15 mouse cellular contexts compared by ENCODE assay signal in the genomic region with DNA sequence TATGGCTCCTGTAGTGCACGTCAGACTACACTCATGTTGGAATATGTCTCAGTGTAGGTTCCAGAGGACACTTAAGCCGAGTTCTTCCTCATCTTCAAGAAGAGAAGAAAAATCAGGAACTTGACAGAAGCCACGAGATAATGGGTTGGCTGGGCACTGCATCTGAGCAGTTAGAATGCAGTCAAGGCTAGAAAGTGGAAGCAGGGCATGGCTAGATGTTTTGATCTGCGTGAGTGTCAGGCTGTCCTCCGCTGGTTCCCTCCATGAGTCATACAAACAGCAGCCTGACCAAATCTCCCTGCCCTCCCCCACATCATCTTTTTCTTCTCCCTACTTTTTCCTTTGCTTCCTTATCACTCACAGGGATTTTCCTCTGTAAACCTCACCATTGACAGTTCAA. TPM values are rescaled to one million over a fixed set of nuclear protein-coding genes. Genes with fewer than 3 reads are reported as not detected.
A peak's percentile ranks its signal among the peaks of the same experiment; 100 is the strongest.
DNase-seq lines count a peak whose midpoint lies in the region; ATAC-seq and TF ChIP-seq lines count a peak whose summit lies in the region.
"Had no signal": no experiment of that assay in that cellular context is flagged by ENCODE, and none has a peak within 500 bp of the region (broad histone marks: within the 10 kb centered on the region; RNA-seq: fewer than 3 reads in every experiment).

A gene (minus strand): TSS at position 195 of the 400 bp plus-strand sequence.

- DNase-seq in 416B (ENCODE audit: low read depth) = peak; percentile 80
- DNase-seq in MEL (ENCODE audit: low read depth, low spot score) = peak; percentile 82
- no peak for DNase-seq in cerebellum, postnatal 10 days
- DNase-seq: cerebellum, adult 8-10 months; kidney, adult 9 months; thymus, postnatal 4 days had no signal

- no peak for TF ChIP-seq RAD21 in MEL (IDR thresholded peaks at IDR 0.05; ENCODE audit: low read depth, low read length)

- peaks cover 11 to 14% of the 10 kb centered on the region in 2 experiments; a peak in 3 of 4 replicates for H3K4me1 ChIP-seq in MEL (ENCODE audit: control insufficient read depth in 1 of 2, insufficient read depth in 2 of 2, low read length in 2 of 2)
- no peaks in the 10 kb centered on the region for H3K4me1 ChIP-seq in forebrain, embryonic 13.5 days
- H3K4me1 ChIP-seq: embryonic facial prominence, embryonic 13.5 days; hindbrain, embryonic 12.5 days had no signal

- no peak within 1 kb of the TSS for H3K9ac ChIP-seq in MEL (ENCODE audit: control insufficient read depth, low read depth, low read length, poor library complexity, severe bottlenecking)
- H3K9ac ChIP-seq in forebrain, embryonic 13.5 days = no peak within 1 kb of the TSS
- H3K9ac ChIP-seq: embryonic facial prominence, embryonic 13.5 days; hindbrain, embryonic 12.5 days; limb, embryonic 13.5 days had no signal

- TF ChIP-seq POLR2A in MEL (IDR thresholded peaks at IDR 0.05; ENCODE audit: control insufficient read depth in 1 of 2, insufficient read depth in 1 of 2, low read depth in 1 of 2, low read length in 2 of 2, poor library complexity in 1 of 2) = no peak

- no peak within 1 kb of the TSS for H3K4me3 ChIP-seq in MEL (ENCODE audit: control insufficient read depth in 1 of 2, insufficient read depth in 1 of 2, low read depth in 2 of 2, low read length in 2 of 2)
- H3K4me3 ChIP-seq in forebrain, embryonic 13.5 days = no peak within 1 kb of the TSS
- H3K4me3 ChIP-seq: embryonic facial prominence, embryonic 13.5 days; hindbrain, embryonic 12.5 days; limb, embryonic 13.5 days had no signal

- no peak within 1 kb of the TSS for H3K4me2 ChIP-seq in forebrain, embryonic 13.5 days
- H3K4me2 ChIP-seq: embryonic facial prominence, embryonic 13.5 days; hindbrain, embryonic 12.5 days; limb, embryonic 13.5 days had no signal

- TF ChIP-seq EP300 in MEL (IDR thresholded peaks at IDR 0.05; ENCODE audit: low read depth in 1 of 2, low read length in 2 of 2) = peak in 1 of 2 experiments; percentile 63; a peak in 1 of 4 replicates

- TF ChIP-seq CTCF in MEL (IDR thresholded peaks at IDR 0.05 in 2 of 3, conservative IDR thresholded peaks at IDR 0.05 in 1 of 3; ENCODE audit: control insufficient read depth in 1 of 3, insufficient read depth in 1 of 3, low read depth in 2 of 3, low read length in 3 of 3, poor library complexity in 1 of 3, severe bottlenecking in 1 of 3) = no peak

- no peaks in the 10 kb centered on the region for H3K27me3 ChIP-seq in MEL (ENCODE audit: control insufficient read depth in 1 of 2, insufficient read depth in 2 of 2, low read length in 2 of 2)
- H3K27me3 ChIP-seq in forebrain, embryonic 13.5 days = no peaks in the 10 kb centered on the region
- H3K27me3 ChIP-seq: embryonic facial prominence, embryonic 13.5 days; hindbrain, embryonic 12.5 days; limb, embryonic 13.5 days had no signal

- H3K27ac ChIP-seq in MEL (ENCODE audit: control insufficient read depth, low read depth, low read length) = no peak within 1 kb of the TSS
- no peak within 1 kb of the TSS for H3K27ac ChIP-seq in forebrain, embryonic 13.5 days
- H3K27ac ChIP-seq: embryonic facial prominence, embryonic 13.5 days; hindbrain, embryonic 12.5 days; limb, embryonic 13.5 days had no signal

- H3K79me2 ChIP-seq in MEL (ENCODE audit: control insufficient read depth, insufficient read depth, low read length, poor library complexity) = no peaks in the 10 kb centered on the region

- H3K36me3 ChIP-seq in MEL (ENCODE audit: control insufficient read depth in 1 of 2, insufficient read depth in 2 of 2, low read length in 2 of 2) = peaks cover 0 to 28% of the 10 kb centered on the region in 2 experiments; a peak in 2 of 4 replicates
- H3K36me3 ChIP-seq in forebrain, embryonic 13.5 days (ENCODE audit: poor library complexity, severe bottlenecking) = no peaks in the 10 kb centered on the region
- H3K36me3 ChIP-seq: embryonic facial prominence, embryonic 13.5 days; G1E; hindbrain, embryonic 12.5 days; limb, embryonic 13.5 days had no signal

- ATAC-seq in common myeloid progenitor, adult 5-6 weeks (replicated peaks; ENCODE audit: low read depth, poor library complexity, severe bottlenecking) = peak; percentile 77
- peak; percentile 86 for ATAC-seq in megakaryocyte, adult 5-6 weeks (ENCODE audit: poor library complexity, severe bottlenecking)
- no peak for ATAC-seq in CD4-positive, CD25-positive, alpha-beta regulatory T cell, adult 4 months
- no peak for ATAC-seq in forebrain, embryonic 13.5 days
- ATAC-seq: midbrain, embryonic 16.5 days had no signal

- WGBS in forebrain, embryonic 13.5 days = 82% methylated on average over 5 of the region's 5 CpGs

- no peaks in the 10 kb centered on the region for H3K9me3 ChIP-seq in MEL (replicated peaks; ENCODE audit: insufficient read depth, low read length)
- H3K9me3 ChIP-seq in forebrain, embryonic 13.5 days (replicated peaks) = no peaks in the 10 kb centered on the region
- H3K9me3 ChIP-seq: embryonic facial prominence, embryonic 13.5 days; G1E; hindbrain, embryonic 12.5 days; limb, embryonic 13.5 days had no signal

TF ChIP-seq in MEL, 35 proteins besides CTCF, POLR2A, EP300 and RAD21:
- no peak for TF ChIP-seq ZMIZ1 (IDR thresholded peaks at IDR 0.05; ENCODE audit: low read depth, low read length)
- no peak for TF ChIP-seq GABPA (IDR thresholded peaks at IDR 0.05; ENCODE audit: low read depth, low read length)
- peak; percentile 58; the same call in 1 of the 2 replicates for TF ChIP-seq SIN3A (IDR thresholded peaks at IDR 0.05; ENCODE audit: low read length)
- TF ChIP-seq MEF2A (IDR thresholded peaks at IDR 0.05; ENCODE audit: extremely low read depth, insufficient replicate concordance, low read depth, low read length, poor library complexity, severe bottlenecking) = no peak
- peak; percentile 62; the same call in 1 of the 2 replicates for TF ChIP-seq GATA1 (IDR thresholded peaks at IDR 0.05; ENCODE audit: low read depth, low read length)
- TF ChIP-seq MYB (IDR thresholded peaks at IDR 0.05; ENCODE audit: low read depth, low read length) = no peak
- no peak; the same call in 1 of the 2 replicates for TF ChIP-seq RCOR1 (IDR thresholded peaks at IDR 0.05; ENCODE audit: low read depth, low read length)
- 0 out of 2 replicates have a peak, but pooled peaks have one; percentile 10 for TF ChIP-seq TAL1 (IDR thresholded peaks at IDR 0.05; ENCODE audit: low read length)
- TF ChIP-seq TCF12 (IDR thresholded peaks at IDR 0.05; ENCODE audit: low read depth, low read length) = 0 out of 2 replicates have a peak, but pooled peaks have one; percentile 12
- TF ChIP-seq MXI1 (IDR thresholded peaks at IDR 0.05; ENCODE audit: low read depth, low read length) = 0 out of 2 replicates have a peak, but pooled peaks have one; percentile 60
- no peak for TF ChIP-seq ZC3H11A (IDR thresholded peaks at IDR 0.05; ENCODE audit: low read depth, low read length)
- TF ChIP-seq ETS1 (IDR thresholded peaks at IDR 0.05; ENCODE audit: low read depth, low read length) = no peak

RNA-seq across cellular contexts. Expression of the gene that starts here (rescaled TPM):
- total RNA-seq in MEL (2012; rRNA removed) = 0.08 and 0.10 TPM in 2 replicates
- under 1 TPM in 1 of 2 experiments, not detected in 1; 0.13 TPM for polyA plus RNA-seq in MEL (2012; ENCODE audit: insufficient read depth in 1 of 2, insufficient read length in 2 of 2, low read depth in 1 of 2, low replicate concordance in 2 of 2, missing spikeins in 1 of 2)
- total RNA-seq in common myeloid progenitor, adult 5-6 weeks (2017) = 18.9 and 22.0 TPM in 2 replicates
- 7.0 and 11.9 TPM in 2 replicates for total RNA-seq in megakaryocyte, adult 5-6 weeks (2015)
- total RNA-seq in megakaryocyte, adult 5-6 weeks (2017) = 6.2 and 6.8 TPM in 2 replicates
- polyA plus RNA-seq in CD4-positive, CD25-positive, alpha-beta regulatory T cell, adult 4 months (2017; shearing (Covaris generic)) = 1 to 10 TPM; 4.8 to 5.2 TPM
- polyA plus RNA-seq in forebrain, embryonic 13.5 days (2015; fragmentation: Nextera tagmentation; extraction: Ambion mirVana) = 2.9 and 3.2 TPM in 2 replicates
- polyA plus RNA-seq: G1E had no signal

Comparison
In these comparisons a context has a peak if more than half of its experiments do, and no peak if none do; other contexts are left out.
1. Peak in DNase-seq in MEL; RNA of the gene not detected or under 1 TPM.
2. ATAC-seq: peak in common myeloid progenitor, adult 5-6 weeks (single experiment) and megakaryocyte, adult 5-6 weeks (single experiment); none in CD4-positive, CD25-positive, alpha-beta regulatory T cell, adult 4 months (single experiment) and forebrain, embryonic 13.5 days (single experiment).